Mouse (Mus musculus): ENCODE data around the gene Zfp963.
A peak's percentile ranks its signal among the peaks of the same experiment; 100 is the strongest.

Zfp963 gene

DNA sequence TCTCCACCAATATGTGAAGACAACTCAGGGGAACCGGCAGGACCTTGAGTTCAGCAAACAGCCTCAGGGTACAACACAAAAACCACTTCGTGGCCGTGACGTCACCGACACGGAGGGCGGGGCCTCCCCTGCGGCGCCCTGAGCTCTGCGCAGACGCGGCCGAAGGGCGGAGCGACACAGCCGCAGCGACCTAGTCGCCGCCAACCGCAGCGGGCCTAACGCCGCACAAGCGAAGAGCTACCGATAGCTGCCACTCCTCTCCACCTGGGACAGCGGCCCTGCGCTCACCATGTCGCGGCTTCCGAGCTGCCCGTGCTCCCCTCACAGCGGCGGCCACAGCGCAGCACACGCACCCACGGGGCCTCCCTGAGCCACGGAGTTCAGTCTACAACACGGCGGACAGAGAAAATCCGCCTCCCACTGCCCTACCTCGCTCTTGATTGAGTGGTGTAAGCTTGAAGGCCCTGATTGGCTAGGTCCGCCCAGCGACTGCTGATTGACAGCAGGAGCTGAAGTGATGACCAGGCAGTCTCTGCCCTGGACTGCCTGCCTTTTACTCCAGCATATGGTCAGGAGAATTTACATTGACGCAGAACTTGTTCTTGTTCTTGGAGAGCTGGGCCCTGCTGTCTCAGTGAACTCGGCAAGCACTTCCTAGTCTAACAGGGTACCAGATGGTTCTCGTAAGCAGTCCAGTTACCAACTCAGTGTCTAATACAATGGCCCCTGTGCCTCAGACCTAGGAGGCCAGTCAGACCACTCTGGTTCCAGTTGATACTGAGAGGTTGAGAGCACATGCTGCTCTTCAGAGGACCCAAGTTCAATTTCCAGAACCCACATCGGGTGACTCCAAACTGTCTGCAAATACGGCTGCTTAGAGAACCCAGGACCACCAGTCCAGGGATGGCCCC, at the start of gene Zfp963:
Zfp963 (minus strand) TSS at position 427 of the 911 bp plus-strand sequence.
- DNase-seq (ENCODE audit: low spot score) = peak; percentile 90

GRCm38 (mm10) chr8:69799261-69799660, 49.5 kb upstream of the Zfp963 start:
- DNase-seq (ENCODE audit: low spot score) = no peak

DNA sequence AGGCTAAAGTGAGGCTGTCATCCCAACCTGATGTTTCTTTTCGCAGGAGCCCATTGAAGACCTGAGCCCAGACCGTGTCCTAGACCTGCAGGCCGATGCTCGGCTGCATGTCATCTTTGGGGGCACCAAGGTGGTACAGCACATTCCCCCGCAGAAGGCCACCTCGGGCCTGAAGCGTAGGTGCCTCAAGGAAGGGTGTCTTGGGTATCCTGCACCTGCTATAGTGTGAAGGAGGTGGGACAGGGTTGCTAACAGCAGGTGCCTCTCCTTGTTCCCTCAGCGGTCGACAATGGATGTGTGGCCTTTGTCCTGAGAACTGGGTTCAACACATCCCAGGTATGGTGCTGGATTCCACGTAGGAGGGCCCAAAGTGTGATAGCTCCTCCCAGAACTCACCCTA, 47.9 kb upstream of the Zfp963 start:
- DNase-seq (ENCODE audit: low spot score) = no peak

DNA sequence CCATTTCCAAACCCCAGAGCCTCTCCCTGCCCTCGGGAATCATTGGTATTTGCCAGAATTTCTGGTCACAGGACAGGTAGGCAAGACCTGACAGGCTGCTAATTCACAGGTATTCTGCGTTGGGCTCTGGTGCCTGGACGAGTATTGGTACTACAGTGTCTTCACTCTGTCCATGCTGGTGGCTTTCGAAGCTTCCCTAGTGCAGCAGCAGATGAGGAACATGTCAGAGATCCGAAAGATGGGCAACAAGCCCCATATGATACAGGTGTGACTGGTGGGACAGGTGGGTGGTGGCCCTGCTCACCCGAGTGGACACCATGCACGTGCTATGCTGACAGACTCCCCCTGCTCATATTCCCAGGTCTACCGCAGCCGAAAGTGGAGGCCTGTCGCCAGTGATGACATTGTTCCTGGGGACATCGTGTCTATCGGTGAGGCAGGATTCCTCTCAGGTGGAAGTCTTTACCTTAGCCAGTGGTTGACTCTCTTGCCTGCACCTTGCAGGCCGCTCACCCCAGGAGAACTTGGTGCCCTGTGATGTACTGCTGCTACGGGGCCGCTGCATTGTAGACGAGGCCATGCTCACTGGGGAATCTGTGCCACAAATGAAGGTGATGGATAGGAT, 47.1 kb upstream of the Zfp963 start:
- no peak for DNase-seq (ENCODE audit: low spot score)

GRCm38 (mm10) chr8:69794901-69795300, 45.1 kb upstream of the Zfp963 start:
- no peak for DNase-seq (ENCODE audit: low spot score)

DNA sequence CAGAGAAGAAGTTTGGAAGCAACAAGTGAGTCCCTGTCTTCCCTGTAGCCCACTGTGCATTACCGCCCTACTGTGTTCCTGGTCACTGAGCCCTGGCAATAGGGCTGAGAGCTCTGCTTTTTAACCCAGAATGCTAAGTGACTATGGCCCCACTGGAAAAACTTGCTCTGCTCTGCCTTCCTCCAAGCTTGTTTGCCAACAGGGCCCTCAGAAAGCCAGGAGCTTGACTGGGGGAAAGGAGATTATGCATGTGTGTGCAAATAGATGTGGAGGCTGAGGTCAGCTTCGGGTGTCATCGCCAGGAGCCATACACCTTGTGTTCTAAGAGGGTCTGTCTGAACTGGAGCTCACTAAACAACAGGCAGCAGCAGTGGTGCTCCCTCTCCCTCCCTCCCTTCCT, 44.3 kb upstream of the Zfp963 start:
- DNase-seq (ENCODE audit: low spot score) = no peak

GRCm38 (mm10) chr8:69793666-69794065, 43.9 kb upstream of the Zfp963 start:
- no peak for DNase-seq (ENCODE audit: low spot score)

- DNase-seq (ENCODE audit: low spot score) = peak; percentile 77
Observed at GRCm38 (mm10) chr8:69791415-69792068, 41.8 kb upstream of the Zfp963 start.

DNA sequence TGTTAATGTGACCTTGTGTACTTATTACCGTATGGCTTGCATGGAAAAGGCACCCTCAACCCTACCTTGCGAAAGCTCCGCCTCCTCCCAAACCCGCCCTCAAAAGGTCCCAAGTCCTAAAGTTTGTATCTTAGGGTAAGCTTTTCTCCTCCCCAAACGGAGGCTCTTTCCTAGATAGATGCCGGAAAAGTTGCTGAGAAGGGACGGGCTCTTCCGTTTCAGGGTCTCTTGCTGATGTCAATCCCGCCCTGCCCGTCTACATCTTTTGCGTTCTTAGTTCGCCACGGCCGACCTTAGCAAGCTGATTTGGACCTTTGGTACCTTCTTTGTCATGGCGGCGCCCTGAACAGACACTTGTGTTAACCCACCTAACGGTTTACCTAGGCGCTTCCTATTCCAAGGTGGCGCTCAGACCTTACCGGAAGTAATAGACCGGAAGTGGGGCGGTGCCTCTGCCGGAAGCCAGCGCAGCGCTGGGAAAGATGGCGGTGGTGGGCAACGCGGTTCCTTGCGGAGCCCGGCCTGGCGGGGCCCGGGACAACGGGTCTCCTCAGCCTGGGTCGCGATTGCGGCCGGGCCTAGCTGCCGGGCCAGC, 41.1 kb upstream of the Zfp963 start, which contains the start of the genes Atp13a1 and Zfp866:
Atp13a1 (plus strand) TSS at position 391 of the 595 bp plus-strand sequence.
Zfp866 (minus strand) TSS at position 406 of the 595 bp plus-strand sequence.
- DNase-seq (ENCODE audit: low spot score) = peak; percentile 91

- no peak for DNase-seq (ENCODE audit: low spot score)
Observed at GRCm38 (mm10) chr8:69790364-69790763, 40.6 kb upstream of the Zfp963 start.

DNA sequence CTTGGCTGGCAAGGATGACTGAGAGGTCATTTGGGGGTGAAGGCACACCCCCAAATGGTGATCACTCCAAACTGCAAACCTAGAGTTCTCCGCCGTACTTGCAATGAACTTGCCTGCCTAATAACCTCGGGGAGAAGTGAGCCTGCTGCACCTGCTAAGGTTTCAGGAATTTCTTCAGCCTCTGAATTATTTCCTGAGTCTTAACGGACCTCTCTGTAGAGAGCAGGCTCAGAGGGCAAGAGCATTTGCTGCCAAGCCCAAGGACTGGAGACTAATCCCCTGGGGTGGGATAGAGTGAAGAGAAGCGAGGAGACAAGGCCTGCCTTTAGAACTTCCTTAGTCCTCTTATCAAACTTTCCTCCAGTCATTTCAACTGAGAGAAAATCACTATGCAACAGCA, 40.0 kb upstream of the Zfp963 start:
- DNase-seq (ENCODE audit: low spot score) = no peak

GRCm38 (mm10) chr8:69789105-69789504, 39.3 kb upstream of the Zfp963 start:
- no peak for DNase-seq (ENCODE audit: low spot score)

GRCm38 (mm10) chr8:69777111-69777510, 27.3 kb upstream of the Zfp963 start:
- DNase-seq (ENCODE audit: low spot score) = no peak

GRCm38 (mm10) chr8:69775149-69775534, 25.4 kb upstream of the Zfp963 start:
- no peak for DNase-seq (ENCODE audit: low spot score)

GRCm38 (mm10) chr8:69774503-69775148, 24.9 kb upstream of the Zfp963 start, which contains the start of gene Gm20422:
TSS of gene Gm20422 (minus strand) at chr8:69774886.
- peak; percentile 94 for DNase-seq (ENCODE audit: low spot score)

GRCm38 (mm10) chr8:69772106-69772505, 22.3 kb upstream of the Zfp963 start:
- no peak for DNase-seq (ENCODE audit: low spot score)

GRCm38 (mm10) chr8:69771221-69771620, 21.5 kb upstream of the Zfp963 start:
- no peak for DNase-seq (ENCODE audit: low spot score)

DNA sequence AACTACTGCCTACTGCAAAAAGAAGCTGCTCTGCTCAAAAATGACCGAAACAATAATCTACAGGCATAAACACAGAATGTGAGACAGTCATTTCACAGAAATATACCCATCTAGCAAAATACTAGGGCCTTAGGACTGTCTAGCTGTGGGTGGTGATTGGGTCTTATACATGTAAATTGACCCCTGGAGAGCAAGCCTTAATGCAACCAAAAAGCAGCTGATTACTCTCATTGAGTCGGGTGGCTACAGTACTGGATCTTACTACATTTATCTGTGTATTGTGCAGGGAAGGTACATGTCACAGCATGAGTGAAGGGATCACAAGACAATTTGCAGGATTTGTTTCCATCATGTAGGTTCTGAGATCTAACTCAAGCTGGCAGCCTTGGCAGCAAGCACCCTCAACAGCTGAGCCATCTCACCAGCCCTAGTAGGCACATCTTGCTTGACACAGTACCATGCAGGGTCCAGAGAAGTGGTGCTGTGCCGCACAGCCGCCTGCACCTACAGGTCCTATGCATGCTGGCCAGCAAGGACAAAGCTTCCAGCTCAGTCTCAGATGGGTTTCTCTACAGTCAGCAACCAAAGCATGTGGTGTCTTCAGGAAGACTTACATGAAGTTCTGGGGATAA, 12.2 kb upstream of the Zfp963 start:
- DNase-seq (ENCODE audit: low spot score) = no peak

DNA sequence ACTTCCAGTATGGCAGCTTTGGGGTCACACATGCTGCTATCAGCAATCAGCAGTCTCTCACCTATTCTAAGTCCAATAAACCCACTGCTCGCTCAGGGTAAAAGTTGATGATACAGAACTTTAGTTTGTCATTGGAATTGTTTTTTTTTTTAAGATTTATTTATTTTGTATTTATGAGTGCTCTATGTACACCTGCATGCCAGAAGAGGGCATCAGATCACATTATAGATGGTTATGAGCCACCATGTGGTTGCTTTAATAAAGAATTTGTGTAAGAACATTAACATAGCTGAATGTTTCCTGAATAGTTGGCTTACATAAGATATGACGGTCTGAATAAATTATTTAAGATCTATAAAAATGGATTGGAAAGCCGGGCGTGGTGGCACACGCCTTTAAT, 8.5 kb upstream of the Zfp963 start:
- DNase-seq (ENCODE audit: low spot score) = no peak

GRCm38 (mm10) chr8:69752437-69752836, 2.7 kb upstream of the Zfp963 start:
- no peak for DNase-seq (ENCODE audit: low spot score)

- no peak for DNase-seq (ENCODE audit: low spot score)
Observed at GRCm38 (mm10) chr8:69741231-69741630, 8.5 kb downstream of the Zfp963 start.
